Mouse (Mus musculus) spleen, adult 10 weeks (tissue): ENCODE measurements around the gene Gm10413. TPM values are rescaled to one million over a fixed set of nuclear protein-coding genes. Genes with fewer than 3 reads are reported as not detected.

Experiments used
- polyA plus RNA-seq: library from polyadenylated mRNA; stranded (reverse); fragments of 350-450 nt; fragmentation: Illumina TruSeq; extraction: RNeasy Lipid Tissue Mini Kit (QIAGEN cat#74804); gene quantifications from one replicate; pipeline ENCODE4 v1.2.3, GENCODE M21; 2015; ENCODE audit warnings: low replicate concordance; ENCODE audit not compliant: insufficient read depth

Gm10413 gene
- polyA plus RNA-seq: not detected

DNA sequence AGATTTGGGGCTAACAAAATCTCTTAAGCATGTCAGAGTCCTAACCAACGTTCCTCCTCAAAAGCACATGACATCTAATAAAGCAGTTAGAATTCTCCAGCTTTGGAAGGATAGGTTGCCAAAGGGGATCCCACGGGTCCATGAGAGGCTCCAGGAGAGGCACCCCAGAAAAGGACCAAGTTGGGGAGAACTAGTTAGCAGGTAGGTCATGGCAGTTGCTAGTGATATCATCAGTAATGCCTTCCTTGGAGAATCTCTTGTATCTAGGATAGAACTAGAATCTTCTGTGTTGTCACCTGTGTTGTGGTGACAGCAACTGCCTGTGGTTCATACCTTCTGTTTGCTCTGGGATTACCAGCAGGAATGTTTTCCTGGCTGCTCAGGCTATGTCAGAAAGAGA, at the start of gene Gm10413:
Gene Gm10413 (plus strand): TSS at position 301 of the 400 bp plus-strand sequence.

DNA sequence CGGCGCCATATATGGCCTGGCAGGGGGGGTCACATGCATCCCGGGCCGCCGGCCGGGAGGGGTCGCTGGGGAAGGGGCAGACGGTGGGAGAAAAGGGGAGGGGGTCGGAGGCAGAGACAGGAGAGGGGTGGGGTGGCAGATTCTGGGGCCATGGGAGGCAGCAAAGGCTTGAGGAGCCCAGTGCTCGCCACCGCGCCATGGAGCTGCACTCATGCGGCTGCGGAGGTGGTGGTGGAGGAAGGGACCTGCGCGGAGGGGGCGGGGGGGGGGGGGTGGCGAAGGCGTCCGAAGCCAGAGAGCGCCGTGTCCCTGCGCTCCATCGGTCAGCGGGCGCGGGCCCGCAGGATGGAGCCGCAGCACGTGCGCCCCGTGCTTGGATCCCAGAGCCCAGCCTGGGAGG, 17.4 kb downstream of the Gm10413 start, which contains the start of gene Gm10409:
Gene Gm10409 (plus strand): TSS at position 301 of the 400 bp plus-strand sequence.

DNA sequence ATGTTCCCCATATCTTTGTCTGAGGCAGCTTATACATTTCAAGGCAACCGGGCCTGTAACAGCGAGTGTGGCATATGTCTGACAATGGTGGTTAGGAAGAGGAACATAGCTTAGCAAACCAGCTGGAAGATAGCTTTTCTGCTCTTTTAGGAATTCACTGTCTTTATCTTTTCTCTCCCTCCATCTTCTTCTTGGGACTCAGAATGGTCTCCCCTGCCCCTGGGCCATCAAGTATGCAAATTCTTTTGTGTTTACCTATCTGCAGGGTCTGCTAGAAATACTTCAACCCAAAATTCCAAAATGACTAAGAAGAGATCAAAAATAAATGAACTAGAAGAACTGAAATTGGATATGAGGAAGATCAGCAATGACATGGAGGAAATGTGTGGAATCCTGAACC, 32.9 kb downstream of the Gm10413 start, which contains the start of gene Gm3005:
Gene Gm3005 (plus strand): TSS at position 301 of the 400 bp plus-strand sequence.

DNA sequence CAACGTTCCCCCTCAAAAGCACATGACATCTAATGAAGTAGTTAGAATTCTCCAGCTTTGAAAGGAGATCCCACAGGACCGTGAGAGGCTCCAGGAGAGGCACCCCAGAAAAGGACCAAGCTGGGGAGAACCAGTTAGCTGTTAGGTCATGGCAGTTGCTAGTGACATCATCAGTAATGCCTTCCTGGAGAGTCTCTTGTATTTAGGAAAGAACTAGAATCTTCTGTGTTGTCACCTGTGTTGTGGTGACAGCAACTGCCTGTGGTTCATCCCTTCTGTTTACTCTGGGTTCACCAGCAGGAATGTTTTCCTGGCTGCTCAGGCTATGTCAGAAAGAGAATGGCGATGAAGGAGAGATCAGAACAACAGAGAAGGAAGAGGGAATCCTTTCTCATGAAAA, 54.2 kb downstream of the Gm10413 start, which contains the start of gene Gm10408:
Gene Gm10408 (plus strand): TSS at position 301 of the 400 bp plus-strand sequence.

Other genes with a start within 250 kb of the Gm10413 start
- not detected for gene Gm5795, start 206.8 kb upstream of the Gm10413 start, polyA plus RNA-seq
- gene D830030K20Rik, start 186.6 kb upstream of the Gm10413 start, polyA plus RNA-seq: 1.3 TPM
- gene Gm2956, start 62.5 kb upstream of the Gm10413 start, polyA plus RNA-seq: not detected
- gene Gm10409, start 17.5 kb downstream of the Gm10413 start, polyA plus RNA-seq: 0.17 TPM
- 0.47 TPM for gene Gm3005, start 33.0 kb downstream of the Gm10413 start, polyA plus RNA-seq
- not detected for gene Gm10408, start 54.3 kb downstream of the Gm10413 start, polyA plus RNA-seq
- gene Gm3012, start 239.4 kb downstream of the Gm10413 start, polyA plus RNA-seq: not detected